Mouse (Mus musculus) cerebellum, adult (tissue): ENCODE results near the gene Soga1.

Source experiments
- ATAC-seq: cut with Nextera tagmentation; 2 replicates; pipeline ENCODE4 v1.9.2; 2017; ENCODE audit warnings: mild to moderate bottlenecking, moderate library complexity, mixed read lengths; ENCODE audit not compliant: insufficient number of reproducible peaks, low FRiP score, low TSS enrichment

Gene Soga1

DNA sequence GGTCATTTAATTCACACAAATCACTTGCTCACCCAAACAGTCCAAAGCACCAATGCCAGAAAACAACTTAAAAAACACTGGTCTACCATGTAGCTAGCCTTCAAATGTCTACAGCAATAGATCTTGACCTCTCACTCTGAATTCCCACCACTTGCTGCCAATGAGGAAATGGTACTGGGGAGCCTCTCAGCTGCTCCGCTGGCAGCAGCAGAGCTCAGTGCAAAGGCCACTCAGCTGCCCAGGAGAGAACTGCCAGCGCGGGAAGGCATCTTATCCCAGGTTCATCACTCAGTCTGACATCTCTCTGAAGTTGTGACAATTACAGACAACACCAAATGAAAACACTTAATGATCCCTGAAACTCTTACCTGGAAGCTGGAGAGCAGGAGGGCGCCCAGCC lies 76.7 kb downstream of the Soga1 start:
- ATAC-seq, result no peak

DNA sequence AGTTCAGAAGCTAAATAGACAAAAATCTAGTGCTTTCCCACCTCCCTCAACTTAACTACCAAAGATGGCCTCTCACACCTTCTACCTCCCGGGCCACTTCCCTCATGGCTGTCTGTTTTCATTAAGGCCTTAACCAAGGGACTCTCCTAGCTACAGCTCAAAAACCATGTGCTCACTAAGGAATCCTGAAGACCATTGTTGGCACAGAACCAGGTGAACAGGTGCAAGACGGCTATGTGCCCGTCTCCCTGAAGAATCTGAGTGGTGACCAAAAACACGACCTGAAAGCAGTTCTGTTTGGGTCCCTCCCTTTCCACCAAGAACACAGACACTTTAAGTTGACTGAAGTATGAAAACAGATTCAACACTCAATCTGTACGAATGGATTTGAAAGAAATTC lies 80.8 kb downstream of the Soga1 start:
- ATAC-seq, result no peak

DNA sequence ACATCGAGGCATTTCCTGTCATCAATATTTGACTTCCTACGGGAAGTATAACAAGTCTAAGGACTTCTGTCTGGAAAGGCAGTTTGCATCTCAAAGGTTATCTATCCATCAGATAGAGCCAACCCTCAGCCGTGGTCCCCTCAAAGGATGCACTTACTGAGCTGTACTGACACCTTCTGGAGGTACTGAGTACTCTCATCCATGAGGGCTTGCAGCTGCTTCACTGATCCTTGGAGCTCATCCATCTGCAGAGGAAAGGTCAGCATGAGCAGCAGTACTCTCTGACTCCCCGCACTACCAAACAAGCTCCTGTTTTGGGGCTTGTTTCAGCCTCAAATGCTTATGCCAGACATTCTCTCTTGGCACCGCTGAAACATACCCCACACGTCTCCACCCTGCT lies 82.5 kb downstream of the Soga1 start:
- ATAC-seq, result peak; percentile 53; the same call in 1 of the 2 replicates

- ATAC-seq, result peak; percentile 89
Observed at GRCm38 (mm10) chr2:156991470-156992319, 87.4 kb downstream of the Soga1 start, which contains the start of gene Ndrg3. Gene Ndrg3, minus strand, starts transcription at chr2:156992056.

GRCm38 (mm10) chr2:156990727-156991431 lies 88.2 kb downstream of the Soga1 start:
- ATAC-seq, result no peak

DNA sequence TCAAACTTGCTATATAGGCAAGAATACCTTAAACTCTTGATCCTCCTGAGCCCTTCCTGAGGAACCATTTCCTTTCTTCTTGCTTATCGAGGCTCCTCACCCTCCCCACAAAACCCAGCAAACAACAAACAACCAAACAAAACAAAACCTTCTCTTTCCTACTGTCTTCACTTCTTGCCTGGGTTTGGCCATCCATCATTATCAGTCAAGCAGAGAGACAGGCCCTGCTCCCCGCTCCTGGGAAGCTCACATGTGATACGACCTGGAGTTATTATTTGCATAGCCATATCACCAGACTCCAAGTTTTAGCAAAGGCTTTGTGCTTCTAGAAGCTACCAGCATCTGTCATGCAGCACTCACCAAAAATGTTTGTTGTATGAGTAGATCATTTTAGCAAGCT lies 91.7 kb downstream of the Soga1 start:
- ATAC-seq, result no peak

- ATAC-seq, result 0 out of 2 replicates have a peak, but pooled peaks have one; percentile 15
Observed at GRCm38 (mm10) chr2:156982864-156983263, 96.2 kb downstream of the Soga1 start.

GRCm38 (mm10) chr2:156981291-156981690 lies 97.8 kb downstream of the Soga1 start:
- no peak for ATAC-seq

- no peak for ATAC-seq
Observed at GRCm38 (mm10) chr2:156980059-156980458, 99.0 kb downstream of the Soga1 start.

GRCm38 (mm10) chr2:156976711-156977110 lies 102.3 kb downstream of the Soga1 start:
- ATAC-seq, result no peak

DNA sequence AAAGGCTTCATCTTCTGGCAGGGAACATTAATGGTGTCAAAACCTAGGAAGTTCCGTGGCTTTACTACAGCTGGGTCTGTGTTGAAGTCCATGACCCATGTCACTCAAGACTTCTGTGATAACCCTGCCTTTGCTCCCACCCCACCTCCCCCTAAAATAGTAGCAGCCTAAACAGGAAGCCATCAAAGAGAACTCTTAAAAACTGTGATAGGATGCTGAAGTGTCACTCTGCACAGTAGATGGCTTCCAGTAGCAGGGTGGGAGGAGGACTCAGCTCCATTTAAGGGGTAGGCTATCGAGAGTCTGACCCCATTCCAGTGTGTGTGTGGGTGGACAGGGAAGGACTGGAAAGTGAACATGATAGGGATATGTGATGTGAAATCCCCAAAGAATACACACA lies 104.1 kb downstream of the Soga1 start:
- no peak for ATAC-seq

- ATAC-seq, result peak; percentile 85
Observed at GRCm38 (mm10) chr2:156973316-156974100, 105.5 kb downstream of the Soga1 start.

DNA sequence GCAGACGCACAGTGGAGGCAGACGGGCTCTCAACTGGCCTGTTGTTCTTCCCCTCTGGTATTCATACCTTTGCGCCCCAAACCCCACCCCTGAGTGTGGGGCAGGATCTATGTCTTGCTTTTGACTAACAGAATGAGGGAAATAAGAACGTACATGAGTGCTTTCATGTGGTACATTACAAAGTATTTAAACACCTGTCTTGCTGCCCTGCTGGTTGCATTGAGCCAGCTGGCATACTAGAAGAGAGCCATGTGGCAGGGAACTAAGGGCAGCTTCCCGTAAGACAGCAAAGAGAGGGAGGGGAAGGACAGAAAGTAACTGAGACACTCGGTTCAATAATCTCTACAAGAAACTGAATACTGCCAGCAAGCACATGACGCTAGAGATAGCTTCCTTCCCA lies 108.8 kb downstream of the Soga1 start:
- no peak for ATAC-seq

- ATAC-seq, result no peak
Observed at GRCm38 (mm10) chr2:156968501-156968900, 110.6 kb downstream of the Soga1 start.

GRCm38 (mm10) chr2:156967388-156967787 lies 111.7 kb downstream of the Soga1 start:
- ATAC-seq, result no peak
